Mouse (Mus musculus) brain, embryonic 14.5 days (tissue): ENCODE results near the gene Gm13889.

ENCODE experiments used
- CTCF ChIP-seq: fragments of 200-500 bp; IDR thresholded peaks from 2 replicates; pipeline ENCODE4 v1.5.1; 2012; ENCODE audit warnings: inconsistent platforms, mild to moderate bottlenecking, moderate library complexity, borderline replicate concordance; ENCODE audit not compliant: insufficient read depth, insufficient read length; ENCODE audit errors: extremely low read depth
- POLR2A ChIP-seq: fragments of 200-500 bp; IDR thresholded peaks from 2 replicates; pipeline ENCODE4 v1.6.1; 2012; ENCODE audit warnings: mild to moderate bottlenecking, inconsistent platforms, borderline replicate concordance; ENCODE audit not compliant: poor library complexity, insufficient read depth, insufficient read length, severe bottlenecking; ENCODE audit errors: extremely low read depth

- TF ChIP-seq CTCF = no peak
- no peak for TF ChIP-seq POLR2A
Measured at GRCm38 (mm10) chr2:93956331-93956801, 635 bp downstream of the Gm13889 start.
